Mouse (Mus musculus): ENCODE measurements at regions not wholly inside any gene's neighbourhood (a gene's known extent, or its start where the extent isn't known, plus 50 kb on each side); places are given as distances from the start of the nearest gene placed in this dataset.

DNA sequence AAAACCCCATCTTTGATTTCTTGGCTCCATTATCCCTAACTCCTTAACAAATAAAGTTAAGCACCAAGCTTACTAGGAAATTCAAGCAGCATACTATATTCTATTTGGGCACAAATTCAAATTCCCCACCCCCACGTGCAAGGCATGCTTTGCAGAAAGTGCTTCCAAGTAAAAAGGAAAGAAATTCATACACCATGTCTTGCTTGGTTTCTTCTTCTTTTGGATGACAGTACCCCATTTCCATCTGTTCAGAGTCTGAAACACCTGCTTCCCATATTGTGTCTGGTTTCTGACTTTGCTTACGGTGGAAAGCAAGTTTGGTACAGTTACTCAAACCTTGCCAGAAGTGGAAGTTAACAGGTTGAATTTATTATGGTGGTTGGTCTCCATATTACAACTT is 353.5 kb downstream of the Nsun3 start:
- TF ChIP-seq EP300 (optimal IDR thresholded peaks at IDR 0.05) (no peak), CTCF (IDR thresholded peaks at IDR 0.05; ENCODE audit: low read depth) (no peak)
- 68% methylated on average over 2 of the region's 2 CpGs for WGBS

DNA sequence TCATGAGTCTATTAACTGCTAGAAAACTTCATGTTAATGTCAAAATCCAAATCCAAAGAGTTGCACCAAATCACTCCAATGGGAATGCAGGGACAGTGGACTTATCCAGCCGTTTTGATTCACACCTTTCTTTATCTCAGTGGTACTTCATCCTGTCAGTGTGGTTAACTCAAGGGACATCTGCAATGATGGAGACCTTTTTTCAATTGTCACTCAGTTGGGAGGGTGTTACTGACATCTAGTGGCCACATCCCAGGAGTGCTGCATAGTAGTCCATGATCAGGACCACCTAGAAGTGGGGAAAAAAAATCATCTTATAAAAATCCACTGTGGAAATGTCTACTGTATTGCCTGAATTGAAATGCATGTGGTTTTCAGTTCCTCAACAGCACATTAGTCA is 372.1 kb downstream of the Nsun3 start:
- no peak overlapping the region for H3K4me3 ChIP-seq (ENCODE audit: low read depth, low read length)
- H3K27me3 ChIP-seq (ENCODE audit: control insufficient read depth, insufficient read depth, low read length), result no peaks in the 10 kb centered on the region
- no peak overlapping the region for H3K27ac ChIP-seq (replicated peaks)
- H3K4me1 ChIP-seq (replicated peaks; ENCODE audit: control insufficient read depth, insufficient read depth), result no peaks in the 10 kb centered on the region
- H3K4me2 ChIP-seq (replicated peaks; ENCODE audit: low read depth), result no peak overlapping the region
- DNase-seq (ENCODE audit: low spot score) (no peak), ATAC-seq (ENCODE audit: low FRiP score, low TSS enrichment) (no peak)
- H3K9me3 ChIP-seq (ENCODE audit: control insufficient read depth, low read length), result no peaks in the 10 kb centered on the region
- no peak overlapping the region for H3K9ac ChIP-seq (ENCODE audit: low read length)
- H3K36me3 ChIP-seq (ENCODE audit: control insufficient read depth, insufficient read depth, low read length), result no peaks in the 10 kb centered on the region
- WGBS, result 9% methylated on average over 1 of the region's 1 CpGs
- TF ChIP-seq CTCF (IDR thresholded peaks at IDR 0.05; ENCODE audit: low read depth) (peak; percentile 59), EP300 (optimal IDR thresholded peaks at IDR 0.05) (no peak)

More for the DNA sequence above, 353.5 kb downstream of the Nsun3 start:
- H3K4me1 ChIP-seq (replicated peaks; ENCODE audit: control insufficient read depth, insufficient read depth), result no peaks in the 10 kb centered on the region
- no peak overlapping the region for H3K4me3 ChIP-seq (ENCODE audit: low read depth, low read length)
- H3K36me3 ChIP-seq (ENCODE audit: control insufficient read depth, insufficient read depth, low read length), result no peaks in the 10 kb centered on the region
- no peaks in the 10 kb centered on the region for H3K27me3 ChIP-seq (ENCODE audit: control insufficient read depth, insufficient read depth, low read length)
- H3K9ac ChIP-seq (ENCODE audit: low read length), result no peak overlapping the region
- no peak for ATAC-seq (ENCODE audit: low FRiP score, low TSS enrichment)
- H3K4me2 ChIP-seq (replicated peaks; ENCODE audit: low read depth), result no peak overlapping the region
- no peak for DNase-seq (ENCODE audit: low spot score)
- H3K27ac ChIP-seq (replicated peaks), result no peak overlapping the region
- H3K9me3 ChIP-seq (ENCODE audit: control insufficient read depth, low read length), result no peaks in the 10 kb centered on the region

DNA sequence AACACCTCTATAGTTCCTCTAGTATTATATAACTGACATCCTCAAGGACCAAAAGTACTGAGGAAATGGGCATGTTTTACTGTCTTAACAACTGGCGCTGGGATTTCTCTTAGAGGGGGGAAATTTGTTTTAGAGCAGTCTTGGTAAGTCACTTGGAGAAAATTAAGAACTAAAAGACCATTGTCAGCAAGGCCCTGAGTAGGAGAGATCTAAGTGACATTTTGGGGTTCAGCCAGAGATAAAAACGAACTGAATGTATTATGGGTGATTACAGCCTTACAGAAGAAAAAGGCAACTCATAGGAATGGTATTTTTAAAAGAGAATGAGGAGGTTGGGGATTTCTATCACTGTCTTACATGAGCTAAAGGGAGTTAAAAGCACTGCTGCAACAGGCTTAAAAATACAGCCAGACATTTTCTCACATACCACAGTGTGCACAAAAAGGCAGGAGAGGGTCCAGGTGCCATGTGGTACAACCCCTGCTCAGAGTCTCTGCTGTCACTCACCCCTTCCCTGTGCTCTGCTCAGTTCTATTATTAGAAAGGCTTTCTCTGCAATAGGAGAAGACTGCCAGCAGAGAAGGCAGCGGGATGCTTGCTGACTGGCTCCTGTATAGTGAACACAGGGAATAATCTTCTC is 379.0 kb downstream of the Nsun3 start:
- H3K4me1 ChIP-seq (replicated peaks; ENCODE audit: control insufficient read depth, insufficient read depth), result no peaks in the 10 kb centered on the region
- H3K4me2 ChIP-seq (replicated peaks; ENCODE audit: low read depth), result no peak overlapping the region
- no peak for ATAC-seq (ENCODE audit: low FRiP score, low TSS enrichment)
- no peak overlapping the region for H3K4me3 ChIP-seq (ENCODE audit: low read depth, low read length)
- TF ChIP-seq EP300 (optimal IDR thresholded peaks at IDR 0.05) (no peak), CTCF (IDR thresholded peaks at IDR 0.05; ENCODE audit: low read depth) (no peak)
- H3K27me3 ChIP-seq (ENCODE audit: control insufficient read depth, insufficient read depth, low read length), result no peaks in the 10 kb centered on the region
- 50% methylated on average over 3 of the region's 3 CpGs for WGBS
- no peaks in the 10 kb centered on the region for H3K36me3 ChIP-seq (ENCODE audit: control insufficient read depth, insufficient read depth, low read length)
- no peak for DNase-seq (ENCODE audit: low spot score)
- H3K9ac ChIP-seq (ENCODE audit: low read length), result no peak overlapping the region
- H3K27ac ChIP-seq (replicated peaks), result no peak overlapping the region
- H3K9me3 ChIP-seq (ENCODE audit: control insufficient read depth, low read length), result no peaks in the 10 kb centered on the region

DNA sequence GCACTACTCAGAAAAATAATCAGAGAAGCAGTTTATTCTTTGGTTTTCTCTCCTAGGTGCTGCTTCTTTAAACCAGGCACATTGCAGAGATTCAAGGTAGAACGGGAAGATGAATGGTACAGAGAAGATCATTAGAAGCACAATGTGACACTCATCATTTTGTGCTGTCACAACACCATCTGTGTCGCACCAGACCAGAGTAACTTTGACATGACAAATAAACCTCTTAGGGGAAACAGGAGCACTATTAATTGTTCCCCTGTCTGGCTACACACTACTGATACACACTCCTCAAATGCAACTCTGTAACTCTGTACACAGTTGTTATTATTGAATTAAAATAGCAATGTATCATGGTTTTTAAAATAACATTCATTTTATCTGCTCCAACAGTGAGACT is 380.2 kb downstream of the Nsun3 start:
- no peak for ATAC-seq (ENCODE audit: low FRiP score, low TSS enrichment)
- 52% methylated on average over 2 of the region's 2 CpGs for WGBS

DNA sequence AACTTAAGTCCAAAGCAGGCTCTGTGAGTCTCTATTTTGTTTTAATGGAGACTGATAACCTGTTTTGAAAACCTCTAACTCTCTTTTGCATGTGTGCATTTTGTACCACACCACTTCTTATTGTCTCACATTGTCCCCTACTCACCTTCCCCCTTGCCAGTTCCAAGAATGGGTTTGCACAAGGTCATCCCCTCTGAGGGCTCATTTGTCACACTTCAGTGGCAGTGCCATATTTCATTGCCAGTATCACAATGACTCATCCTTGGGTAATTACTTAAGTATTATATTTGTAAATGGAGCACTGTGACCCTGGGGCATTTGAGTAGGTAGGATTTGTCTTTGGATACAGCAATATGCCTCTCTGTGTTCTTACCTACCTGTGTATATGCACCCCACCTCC is 429.3 kb downstream of the Nsun3 start:
- Histone ChIP-seq H3K4me2 (replicated peaks; ENCODE audit: low read depth) (no peak overlapping the region), H3K4me1 (replicated peaks; ENCODE audit: control insufficient read depth, insufficient read depth) (no peaks in the 10 kb centered on the region), H3K27me3 (ENCODE audit: control insufficient read depth, insufficient read depth, low read length) (no peaks in the 10 kb centered on the region), H3K4me3 (ENCODE audit: low read depth, low read length) (no peak overlapping the region), H3K27ac (replicated peaks) (no peak overlapping the region), H3K9ac (ENCODE audit: low read length) (no peak overlapping the region), H3K9me3 (ENCODE audit: control insufficient read depth, low read length) (no peaks in the 10 kb centered on the region), H3K36me3 (ENCODE audit: control insufficient read depth, insufficient read depth, low read length) (no peaks in the 10 kb centered on the region)
- no peak for ATAC-seq (ENCODE audit: low FRiP score, low TSS enrichment)
- no peak for DNase-seq (ENCODE audit: low spot score)
- no peak for TF ChIP-seq CTCF (IDR thresholded peaks at IDR 0.05; ENCODE audit: low read depth)
- no peak for TF ChIP-seq EP300 (optimal IDR thresholded peaks at IDR 0.05)

More for the DNA sequence above, 380.2 kb downstream of the Nsun3 start:
- Histone ChIP-seq H3K9ac (ENCODE audit: low read length) (no peak overlapping the region), H3K36me3 (ENCODE audit: control insufficient read depth, insufficient read depth, low read length) (no peaks in the 10 kb centered on the region), H3K27me3 (ENCODE audit: control insufficient read depth, insufficient read depth, low read length) (no peaks in the 10 kb centered on the region), H3K4me3 (ENCODE audit: low read depth, low read length) (no peak overlapping the region), H3K4me2 (replicated peaks; ENCODE audit: low read depth) (no peak overlapping the region), H3K9me3 (ENCODE audit: control insufficient read depth, low read length) (no peaks in the 10 kb centered on the region), H3K27ac (replicated peaks) (no peak overlapping the region), H3K4me1 (replicated peaks; ENCODE audit: control insufficient read depth, insufficient read depth) (no peaks in the 10 kb centered on the region)
- TF ChIP-seq CTCF (IDR thresholded peaks at IDR 0.05; ENCODE audit: low read depth), result no peak
- TF ChIP-seq EP300 (optimal IDR thresholded peaks at IDR 0.05), result no peak
- no peak for DNase-seq (ENCODE audit: low spot score)

DNA sequence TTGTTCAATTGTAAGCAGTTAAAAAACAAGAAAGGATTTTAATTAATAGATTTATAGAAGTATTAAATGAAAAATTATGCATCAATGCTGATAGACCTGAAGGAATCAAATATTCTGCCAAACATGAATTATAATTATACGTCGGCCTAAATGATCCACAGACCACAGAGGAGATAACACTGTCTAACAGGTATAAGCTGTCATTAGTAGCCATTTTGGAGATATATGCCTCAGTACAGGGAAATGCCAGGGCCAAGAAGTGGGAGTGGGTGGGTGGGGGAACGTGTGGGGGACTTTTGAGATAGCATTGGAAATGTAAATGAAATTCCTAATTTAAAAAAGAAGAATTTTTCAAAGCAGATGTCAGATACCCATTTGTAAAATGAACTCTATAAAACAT is 430.3 kb downstream of the Nsun3 start:
- Histone ChIP-seq H3K4me2 (replicated peaks; ENCODE audit: low read depth) (no peak overlapping the region), H3K27me3 (ENCODE audit: control insufficient read depth, insufficient read depth, low read length) (no peaks in the 10 kb centered on the region), H3K9me3 (ENCODE audit: control insufficient read depth, low read length) (no peaks in the 10 kb centered on the region), H3K4me1 (replicated peaks; ENCODE audit: control insufficient read depth, insufficient read depth) (no peaks in the 10 kb centered on the region), H3K27ac (replicated peaks) (no peak overlapping the region), H3K36me3 (ENCODE audit: control insufficient read depth, insufficient read depth, low read length) (no peaks in the 10 kb centered on the region), H3K4me3 (ENCODE audit: low read depth, low read length) (no peak overlapping the region), H3K9ac (ENCODE audit: low read length) (no peak overlapping the region)
- no peak for ATAC-seq (ENCODE audit: low FRiP score, low TSS enrichment)
- DNase-seq (ENCODE audit: low spot score), result no peak
- WGBS, result 84% methylated on average over 3 of the region's 3 CpGs
- TF ChIP-seq EP300 (optimal IDR thresholded peaks at IDR 0.05), result no peak
- TF ChIP-seq CTCF (IDR thresholded peaks at IDR 0.05; ENCODE audit: low read depth), result no peak
